Mouse (Mus musculus) frontal cortex, postnatal 36 days (tissue): Measurements from ENCODE around the gene Tgfb2.

Experiments
- DNase-seq, 2 experiments: peaks; one replicate each; pipeline ENCODE4 v3.0.0; 2022; ENCODE audit warnings: low spot score in 2 of 2

Gene Tgfb2

DNA sequence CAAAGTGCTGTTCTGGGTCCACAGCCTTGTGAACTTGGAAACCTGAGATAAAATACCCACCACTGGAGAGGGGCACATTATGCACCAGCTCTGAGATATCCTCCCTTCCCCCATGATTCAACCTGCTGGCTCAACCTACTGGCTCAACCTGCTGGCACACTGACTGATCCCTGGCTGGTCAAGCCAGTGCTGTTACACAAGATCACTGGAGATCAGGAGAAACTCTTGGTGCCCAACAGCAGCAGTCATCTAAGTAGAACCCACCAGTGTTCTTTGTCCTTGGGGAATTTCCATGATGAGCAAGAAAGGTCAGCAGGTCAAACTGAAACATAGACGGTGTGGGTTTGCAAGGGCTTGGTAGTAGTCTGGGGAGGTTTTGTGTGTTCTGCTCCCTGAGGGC lies 49.6 kb downstream of the Tgfb2 start:
- DNase-seq: no peak

DNA sequence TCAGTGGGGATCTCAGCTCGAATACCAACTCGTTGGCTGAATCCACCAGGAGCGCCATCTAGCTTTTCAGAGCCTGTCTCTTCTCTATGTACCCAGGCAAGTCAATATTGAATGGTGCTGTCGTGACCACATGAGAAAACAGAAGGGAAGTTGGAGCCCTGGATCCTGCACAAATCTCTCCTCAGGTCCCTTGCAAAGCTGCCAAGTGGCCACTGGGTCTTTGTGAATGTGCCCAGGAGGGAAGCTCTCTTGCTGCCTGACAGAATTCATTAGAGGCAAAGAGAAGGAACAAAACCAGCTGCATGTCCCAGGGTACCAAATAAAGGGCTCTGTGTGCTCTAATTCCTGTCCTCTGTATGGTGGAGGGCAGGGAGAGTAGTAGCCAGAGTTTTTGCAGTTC lies 50.7 kb downstream of the Tgfb2 start:
- peak; percentile 16 to 44 for DNase-seq

DNA sequence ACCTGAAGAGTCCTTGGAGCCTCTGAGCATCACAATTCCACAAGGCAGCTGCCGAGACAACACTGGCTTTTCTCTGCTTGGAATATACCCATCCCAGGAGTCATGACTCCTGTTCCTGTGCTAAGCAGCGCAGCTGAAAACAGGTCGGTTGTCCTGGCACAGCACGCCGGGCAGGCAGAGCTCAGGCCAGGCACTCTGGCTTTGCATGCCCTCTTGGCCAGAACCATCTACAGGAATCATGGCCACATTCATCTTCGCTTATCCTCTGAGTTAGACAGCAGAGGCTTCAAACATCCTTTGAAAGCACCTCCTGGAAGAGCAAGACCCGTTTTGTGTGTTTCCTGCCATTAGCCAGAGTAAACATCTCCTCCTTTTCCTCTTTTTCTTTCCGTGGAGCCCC lies 53.6 kb downstream of the Tgfb2 start:
- no peak for DNase-seq

DNA sequence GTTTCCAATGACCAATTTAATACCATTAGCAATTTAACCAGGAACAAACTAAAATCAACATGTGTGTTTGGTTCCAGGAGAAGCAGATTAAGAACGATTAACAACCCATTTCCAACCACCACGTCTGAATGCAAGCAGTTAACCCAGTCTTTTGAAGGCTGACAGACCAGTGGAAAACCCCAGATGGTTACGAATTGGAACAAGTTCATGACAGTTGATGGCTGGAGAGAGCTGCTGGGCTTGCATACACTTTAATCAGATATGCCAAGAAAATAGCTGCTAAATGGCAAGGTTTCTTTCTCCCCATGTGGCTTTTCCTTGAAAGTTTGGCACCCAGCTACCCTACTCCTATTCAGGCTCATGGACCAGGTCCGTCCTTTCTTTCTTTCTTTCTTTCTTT lies 55.8 kb downstream of the Tgfb2 start:
- DNase-seq: no peak

DNA sequence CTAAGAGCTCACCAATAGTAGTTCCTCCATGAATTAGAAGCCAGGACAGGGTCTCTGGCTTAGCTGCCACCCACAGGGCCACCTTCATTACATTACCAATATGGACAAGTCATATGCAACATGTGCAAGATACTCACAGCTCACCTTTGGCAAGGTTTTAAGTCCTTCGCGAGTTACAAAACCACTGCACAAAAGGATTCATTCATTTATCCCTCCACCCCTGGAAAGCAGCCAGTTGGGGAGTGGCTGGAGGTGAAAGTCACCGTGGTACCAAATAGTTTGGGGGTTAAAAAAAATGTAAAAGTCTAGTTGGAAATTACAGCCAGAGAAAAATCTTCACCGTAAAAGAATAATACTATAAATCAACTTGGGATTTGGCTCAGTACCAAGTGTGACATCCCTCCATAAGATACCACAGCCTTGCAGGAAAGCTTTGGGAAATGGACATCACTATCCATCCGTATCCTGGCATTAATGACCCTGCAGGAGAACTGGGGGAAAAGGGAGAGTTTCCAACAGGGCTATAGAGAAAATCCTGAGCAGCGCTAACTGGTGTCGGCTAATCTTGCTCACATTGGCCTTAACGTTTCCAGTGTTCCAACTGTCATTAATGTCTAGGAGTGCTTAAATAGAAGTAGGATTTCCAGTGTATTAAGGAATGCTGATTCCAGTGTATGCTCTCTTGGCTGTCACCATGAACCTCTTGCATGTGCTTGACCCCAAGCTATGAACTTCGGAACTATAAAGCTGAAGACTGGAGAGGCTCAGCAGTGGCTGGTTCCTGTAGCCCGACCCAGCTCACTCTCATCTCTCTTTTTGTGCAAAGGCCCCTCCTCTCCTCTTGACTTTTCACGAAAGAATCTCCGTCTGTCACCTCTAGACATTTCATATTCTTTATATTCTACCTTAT lies 68.2 kb downstream of the Tgfb2 start:
- DNase-seq: no peak

DNA sequence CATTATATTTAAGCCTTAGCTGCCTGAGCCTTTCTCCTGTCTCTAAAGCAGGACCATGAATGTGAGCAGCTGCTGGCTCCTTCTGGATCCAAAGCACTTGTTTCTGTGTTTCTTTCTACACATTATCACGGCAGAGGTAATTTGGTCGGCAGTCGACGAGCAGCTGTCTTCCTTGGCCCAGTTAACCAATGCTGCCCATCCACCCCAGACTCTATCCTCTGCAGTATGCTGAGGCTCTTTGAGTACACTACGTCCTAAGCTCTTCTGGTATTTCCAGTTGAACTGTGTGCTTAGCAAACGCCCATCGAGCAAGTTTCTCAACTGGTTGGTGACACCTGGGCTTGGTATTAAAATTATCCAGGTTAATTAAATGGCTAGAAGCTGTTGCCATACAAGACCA lies 70.7 kb downstream of the Tgfb2 start:
- no peak for DNase-seq

DNA sequence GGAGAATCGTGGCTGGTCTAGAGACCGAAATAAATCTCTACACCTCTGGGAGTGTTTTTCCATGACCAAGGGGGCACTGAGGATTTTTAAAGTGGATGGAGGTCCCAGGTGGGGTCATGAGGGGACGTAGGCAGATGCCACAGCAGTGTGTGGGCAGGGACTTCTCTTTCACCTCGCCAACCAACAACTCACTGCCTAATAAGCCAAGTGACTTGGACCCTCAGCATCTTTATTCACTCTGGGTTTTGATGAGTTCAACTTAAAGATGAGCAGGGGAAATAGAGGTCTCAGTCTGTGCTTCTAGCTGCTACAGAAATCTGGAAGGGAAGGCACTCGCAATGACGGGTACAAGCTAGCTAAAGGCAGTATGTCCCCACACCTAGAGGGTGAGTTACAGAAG lies 74.3 kb downstream of the Tgfb2 start:
- DNase-seq: no peak

DNA sequence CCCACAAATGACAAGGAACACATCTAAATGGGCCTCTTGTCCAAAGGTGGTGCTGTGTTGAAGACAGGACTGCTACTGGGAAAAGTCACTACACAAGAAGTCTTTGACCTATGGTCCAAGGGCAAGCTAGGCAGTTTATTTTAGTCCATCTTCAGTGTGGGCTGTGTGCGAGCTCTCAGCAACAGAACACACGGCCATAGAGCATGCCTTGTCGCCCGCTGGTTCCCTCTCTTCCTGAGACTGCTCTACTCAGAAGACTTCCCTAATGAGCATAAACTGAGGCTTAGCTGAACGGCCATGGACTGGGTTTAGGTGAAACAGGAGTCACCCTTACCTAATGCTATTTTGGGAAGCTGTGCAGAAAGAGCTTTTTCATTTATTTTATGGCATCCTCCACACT lies 74.8 kb downstream of the Tgfb2 start:
- no peak for DNase-seq

DNA sequence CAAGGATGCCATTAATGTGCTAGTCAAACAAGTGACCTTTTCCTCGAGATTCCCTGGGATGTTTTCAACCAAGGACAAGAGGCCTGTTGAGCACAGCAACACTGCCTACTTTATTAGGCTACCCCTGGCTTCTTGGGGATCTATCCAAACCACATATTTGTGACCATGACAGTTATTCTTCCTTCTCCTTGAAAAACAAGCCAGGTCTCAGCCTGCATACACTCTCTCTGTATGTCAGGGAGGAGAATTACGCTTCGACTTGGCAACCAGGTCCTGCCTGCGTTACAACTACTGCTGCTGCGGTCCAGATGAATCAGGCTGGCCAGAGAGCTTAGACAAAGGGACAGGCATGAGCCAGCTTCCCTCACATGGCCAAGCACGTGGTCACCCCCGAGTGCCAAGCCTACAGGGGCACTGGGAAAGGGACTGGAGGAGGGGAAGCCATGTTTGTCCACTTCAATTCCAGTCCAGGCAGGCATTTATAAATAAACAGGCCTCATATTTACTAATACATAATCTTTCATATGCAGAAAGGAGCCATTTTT lies 78.3 kb downstream of the Tgfb2 start:
- DNase-seq: peak in 1 of 2 experiments; percentile 43

DNA sequence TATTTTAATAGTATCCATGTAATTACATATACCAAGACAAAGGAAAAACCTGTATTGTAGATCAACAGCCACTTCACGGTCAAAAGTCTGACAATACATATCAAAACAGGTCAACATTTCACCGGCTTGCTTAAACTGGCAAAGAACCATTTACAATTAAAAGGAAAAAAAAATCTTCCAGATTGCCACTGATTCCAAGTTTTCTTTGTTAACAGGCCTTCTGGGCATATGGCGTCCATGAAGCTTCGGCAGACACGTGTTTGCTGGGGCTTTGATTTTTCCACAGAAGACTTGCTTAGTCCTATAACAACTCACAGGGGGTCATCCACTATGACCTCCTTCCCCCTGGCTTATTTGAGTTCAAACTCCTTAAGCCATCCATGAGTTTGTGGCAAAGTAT lies 81.3 kb downstream of the Tgfb2 start:
- no peak for DNase-seq

DNA sequence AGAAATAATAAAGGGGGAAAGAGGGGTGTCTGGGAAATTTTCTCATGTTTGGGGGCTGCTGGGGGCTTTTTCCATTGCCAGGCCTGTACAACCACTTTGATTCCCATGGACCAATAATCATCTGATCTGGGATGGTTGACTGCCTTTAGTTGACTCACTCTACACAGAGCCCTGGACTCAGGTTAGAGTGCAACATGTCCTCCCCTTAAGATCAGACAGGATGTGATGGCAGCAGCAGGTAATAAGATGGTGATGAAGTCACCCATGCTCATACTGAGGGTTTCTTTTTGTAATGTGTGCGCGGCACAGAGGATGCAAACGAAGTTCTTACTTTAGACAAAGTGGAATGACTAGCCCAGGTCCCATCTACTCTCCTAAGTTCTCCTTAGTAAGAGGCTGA lies 84.0 kb downstream of the Tgfb2 start:
- no peak for DNase-seq

DNA sequence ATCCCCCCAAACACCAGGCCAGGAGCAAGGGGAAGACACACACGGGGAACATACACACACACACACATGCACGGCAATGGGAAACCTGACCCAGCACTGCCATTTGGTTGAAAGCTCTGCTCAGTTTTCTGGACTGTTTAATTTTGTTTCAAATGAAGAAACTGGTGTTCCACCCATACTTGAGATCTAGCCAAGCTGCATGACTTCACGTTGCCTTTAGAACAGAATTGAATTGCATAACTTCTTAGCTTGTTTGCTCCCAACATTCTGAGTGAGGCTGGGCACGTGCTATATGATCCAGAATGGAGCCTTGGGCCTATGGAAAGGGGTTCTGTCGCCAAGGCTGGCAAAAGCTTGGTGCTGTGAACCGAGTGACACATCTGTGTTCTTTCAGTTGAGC lies 87.5 kb downstream of the Tgfb2 start:
- DNase-seq: no peak

DNA sequence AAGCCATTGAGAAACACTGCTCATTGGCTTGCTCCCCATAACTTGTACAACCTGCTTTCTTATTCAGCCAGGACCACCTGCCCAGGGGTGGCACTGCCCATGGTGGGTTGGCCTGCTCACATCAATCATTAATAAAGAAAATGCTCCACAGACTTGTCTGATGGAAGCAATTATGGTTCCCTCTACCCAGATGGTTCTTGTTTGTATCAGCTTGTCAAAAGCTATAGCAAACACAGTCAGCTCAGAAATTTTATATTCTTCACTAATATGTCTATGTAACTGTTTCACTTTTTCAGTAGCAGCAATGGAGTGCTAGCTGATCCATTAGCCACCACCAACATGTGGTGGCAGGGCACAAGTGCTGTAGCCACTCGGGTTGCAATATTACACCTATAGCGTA lies 94.4 kb downstream of the Tgfb2 start:
- no peak for DNase-seq

DNA sequence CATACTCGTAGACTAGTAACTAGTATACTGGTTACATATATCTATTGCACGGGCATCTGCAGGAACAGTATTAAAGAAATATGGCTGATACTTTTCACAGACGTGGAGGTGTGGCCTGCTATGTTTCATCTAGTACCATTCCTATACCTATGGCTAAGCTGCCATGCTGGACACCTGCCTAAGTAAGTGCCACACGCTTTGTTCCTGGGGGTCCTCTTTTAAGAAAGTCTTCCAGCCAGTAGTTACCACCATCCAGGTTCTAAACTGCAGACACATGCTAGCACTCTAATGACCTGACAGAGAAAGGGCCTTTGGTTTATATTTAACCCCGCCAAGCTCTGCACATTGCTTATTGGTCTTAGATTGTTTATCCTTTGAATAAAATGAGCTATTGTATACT lies 95.3 kb downstream of the Tgfb2 start:
- DNase-seq: no peak

DNA sequence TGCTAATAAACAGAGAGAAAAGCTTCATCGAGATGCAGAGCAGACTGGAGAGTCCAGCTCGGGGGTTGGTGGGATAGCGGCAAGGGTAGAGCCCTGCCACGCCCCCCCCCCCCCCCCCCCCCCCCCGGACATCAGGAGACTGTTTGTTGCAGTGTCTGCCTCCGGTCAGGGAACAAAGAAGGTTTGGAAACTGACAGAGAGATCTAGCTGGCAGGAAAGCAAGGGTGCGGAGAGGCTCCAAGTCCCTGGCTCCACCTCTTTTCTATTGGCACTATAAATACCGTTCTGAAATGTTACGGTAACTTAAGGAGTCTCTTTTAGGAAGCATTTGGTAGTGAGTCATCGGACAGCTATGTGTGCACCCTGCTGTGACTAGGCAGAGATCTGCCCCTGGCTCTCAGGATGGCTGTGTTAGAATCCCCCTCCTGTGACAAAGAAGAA lies 96.0 kb downstream of the Tgfb2 start:
- peak; percentile 11 to 29 for DNase-seq

DNA sequence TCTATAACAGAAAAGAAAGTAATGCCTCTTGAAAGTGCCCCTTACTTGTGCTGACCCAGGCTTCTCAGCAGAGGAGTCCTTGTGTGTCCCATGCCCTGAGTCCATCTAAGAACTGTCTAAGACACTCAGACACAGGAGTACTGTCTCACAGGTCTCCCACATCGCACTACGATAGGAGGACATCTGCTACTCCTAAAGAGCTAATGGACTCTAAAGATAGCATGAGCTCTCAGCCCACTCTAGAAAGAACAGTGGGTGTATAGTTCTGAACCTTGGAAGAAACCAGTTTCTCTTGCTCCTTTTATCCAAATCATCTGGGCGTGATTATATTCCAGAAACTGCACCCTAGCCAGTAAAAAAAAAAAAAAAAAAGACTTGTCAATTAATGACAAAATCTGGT lies 97.7 kb downstream of the Tgfb2 start:
- peak; percentile 14 to 57 for DNase-seq

DNA sequence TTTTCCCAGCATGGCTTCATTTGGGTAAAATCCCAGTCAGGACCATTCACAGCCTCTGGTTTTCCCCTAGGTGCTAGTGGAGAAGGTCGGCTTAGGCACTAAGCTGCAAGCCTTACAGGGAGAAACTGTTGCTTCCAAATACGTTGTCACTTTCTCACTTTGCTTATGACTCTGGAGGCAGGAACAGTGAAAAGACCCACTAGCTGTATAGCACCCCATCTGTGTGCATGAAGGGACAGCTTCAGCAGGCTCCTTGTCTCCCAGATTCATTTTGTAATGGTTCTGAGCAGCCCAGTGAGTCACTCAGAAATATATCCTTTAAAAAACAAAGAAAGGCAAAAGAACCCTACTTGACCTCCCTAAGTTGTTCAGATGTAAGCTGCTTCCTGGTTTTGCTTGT lies 100.2 kb downstream of the Tgfb2 start:
- DNase-seq: no peak

DNA sequence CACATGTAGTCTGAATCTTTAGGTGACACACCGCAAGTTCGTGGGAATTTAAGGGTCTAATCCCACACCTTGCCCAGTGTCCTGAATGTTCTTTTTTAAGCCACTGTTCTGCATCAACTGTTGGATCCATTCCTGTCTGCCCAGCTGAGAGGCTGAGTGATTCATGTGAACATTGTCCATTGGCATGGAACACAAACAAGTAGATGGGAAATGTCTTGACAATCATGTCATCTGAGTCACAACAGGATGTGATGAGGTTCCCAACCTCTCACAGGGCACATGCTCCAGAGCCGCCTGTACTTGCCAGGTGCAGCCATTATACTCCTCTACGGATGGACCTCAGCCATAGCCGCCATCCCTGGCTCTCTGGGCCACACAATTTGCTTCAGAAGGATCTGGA lies 101.7 kb downstream of the Tgfb2 start:
- no peak for DNase-seq

DNA sequence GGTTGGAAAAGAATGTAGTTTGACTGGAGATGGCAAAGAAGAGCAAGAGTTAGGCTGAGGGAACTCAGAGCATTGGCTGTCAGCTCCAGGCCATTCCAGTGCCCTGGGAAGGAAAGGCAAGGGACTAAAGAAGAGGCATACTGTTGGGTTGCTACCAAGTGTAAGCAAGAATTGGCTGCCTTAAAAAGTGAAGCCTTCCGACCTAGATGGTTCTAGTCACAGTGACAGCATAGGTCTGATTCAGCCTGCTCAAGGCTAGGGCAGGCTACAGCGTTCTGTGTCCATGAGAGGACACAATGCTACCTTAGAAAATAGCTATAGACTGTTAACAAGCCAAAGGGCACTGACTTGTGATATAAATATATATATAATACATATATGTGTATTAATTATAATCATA lies 117.6 kb downstream of the Tgfb2 start:
- no peak for DNase-seq

DNA sequence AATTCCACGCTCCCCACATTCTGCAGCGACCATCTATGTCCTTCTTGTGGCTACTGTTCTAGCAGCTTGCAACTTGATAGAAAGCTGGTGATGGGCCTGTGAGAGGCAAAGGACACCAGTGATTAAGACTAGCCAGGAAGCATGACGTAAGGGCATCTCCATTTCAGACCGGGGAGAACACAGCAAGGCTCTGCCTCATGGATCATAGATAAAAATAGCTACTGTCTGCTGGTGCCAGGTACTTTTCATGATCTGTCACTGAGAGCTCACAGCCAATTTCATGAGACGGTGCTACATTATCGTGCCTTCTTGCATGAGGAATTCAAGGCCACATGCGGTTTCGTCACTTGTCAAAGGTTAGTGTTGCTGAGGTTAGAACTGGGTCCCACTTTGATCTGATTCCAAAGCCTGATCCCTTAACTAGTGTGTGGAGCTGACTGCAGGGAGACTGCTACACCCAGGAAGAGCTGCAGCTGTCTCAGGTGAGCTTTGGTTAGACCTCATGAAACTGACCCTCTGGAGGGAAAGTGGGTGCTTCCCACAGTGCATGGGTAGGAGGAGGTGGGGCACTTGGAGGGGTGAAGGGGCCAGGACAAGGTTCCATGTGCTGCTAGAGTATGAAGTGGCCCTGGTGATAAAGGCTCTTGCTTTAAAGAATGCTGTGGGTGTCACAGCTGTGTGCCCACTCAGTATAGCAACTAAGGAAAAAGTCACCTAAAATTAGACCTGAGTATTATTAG lies 118.6 kb downstream of the Tgfb2 start:
- DNase-seq: peak in 1 of 2 experiments; percentile 13

DNA sequence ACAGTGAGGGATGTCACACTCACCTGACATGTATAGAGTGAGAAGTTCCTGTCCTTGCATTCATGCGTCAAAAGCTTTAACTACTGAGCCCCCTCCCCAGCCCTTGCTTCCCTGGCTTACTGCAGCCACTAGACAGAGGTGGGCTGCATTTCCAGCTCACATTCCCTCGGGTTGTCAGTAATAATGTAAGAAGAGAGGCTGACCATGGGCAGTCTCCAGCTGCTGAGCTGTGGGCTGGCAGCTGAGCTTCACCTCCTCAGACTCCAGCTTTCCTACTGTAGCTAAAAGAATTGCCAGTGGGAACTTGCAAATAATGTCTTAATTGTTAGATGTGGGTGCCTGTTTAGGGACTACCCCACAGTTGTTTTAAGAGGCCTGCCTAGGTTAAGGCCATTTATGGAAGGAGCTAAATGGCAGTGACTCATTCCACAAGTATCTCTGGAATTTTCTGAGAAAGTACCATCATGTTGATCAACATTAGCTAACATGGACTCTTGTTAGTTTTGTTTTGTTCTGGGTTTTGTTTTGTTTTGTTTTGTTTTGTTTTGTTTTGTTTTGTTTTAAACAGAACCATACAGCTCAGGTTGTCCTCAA lies 120.1 kb downstream of the Tgfb2 start:
- DNase-seq: no peak

DNA sequence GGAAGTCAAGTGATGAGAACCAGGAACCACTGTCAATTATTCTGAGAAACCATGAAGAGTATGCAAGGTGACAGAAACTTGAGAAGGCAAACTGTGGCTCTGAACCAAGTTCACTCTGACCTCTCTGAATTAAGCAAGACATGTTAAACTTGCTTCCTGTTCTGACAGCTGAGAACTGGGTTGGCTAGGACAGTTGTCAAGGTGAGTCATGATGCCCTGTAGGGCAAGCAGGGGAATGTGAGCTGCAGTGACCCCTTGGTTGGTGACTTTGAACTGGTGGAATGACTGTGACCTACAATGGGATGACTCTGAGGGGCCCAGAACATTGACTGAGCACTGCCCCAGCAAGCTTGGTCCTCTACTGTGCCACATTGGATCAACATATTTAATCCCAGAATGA lies 121.9 kb downstream of the Tgfb2 start:
- no peak for DNase-seq
